Mouse (Mus musculus) embryonic facial prominence, embryonic 14.5 days (tissue): Measurements from ENCODE around the gene Ppp1r3g. TPM values are rescaled to one million over a fixed set of nuclear protein-coding genes. Genes with fewer than 3 reads are reported as not detected.

Experiments used
- ATAC-seq: fragments of 200-750 bp; cut with Nextera tagmentation; 2 replicates; pipeline ENCODE4 v1.8.0; 2017; ENCODE audit warnings: low read depth, moderate number of reproducible peaks, moderate TSS enrichment
- DNase-seq: peaks from one replicate; pipeline ENCODE4 v3.0.0-alpha.2; 2015; ENCODE audit warnings: low spot score
- H3K27ac ChIP-seq: fragments of 300-500 bp; sonication (generic); replicated peaks from 2 replicates; pipeline ENCODE4 v1.5.1; 2014; ENCODE audit warnings: low read depth, mild to moderate bottlenecking, low read length, moderate library complexity
- H3K27me3 ChIP-seq: fragments of 300-500 bp; sonication (generic); replicated peaks from 2 replicates; pipeline ENCODE4 v1.6.1; 2014; ENCODE audit warnings: low read length; ENCODE audit not compliant: control insufficient read depth, insufficient read depth
- H3K36me3 ChIP-seq: fragments of 300-500 bp; sonication (generic); 2 replicates; pipeline ENCODE4 v1.6.1; 2014; ENCODE audit warnings: low read length, mixed read lengths; ENCODE audit not compliant: control insufficient read depth, insufficient read depth
- H3K4me1 ChIP-seq: fragments of 300-500 bp; sonication (generic); 2 replicates; pipeline ENCODE4 v1.6.1; 2014; ENCODE audit warnings: antibody characterized with exemption, low read length; ENCODE audit not compliant: control insufficient read depth, insufficient read depth
- H3K4me2 ChIP-seq: fragments of 300-500 bp; sonication (generic); 2 replicates; pipeline ENCODE4 v1.6.1; 2014; ENCODE audit warnings: low read depth, mild to moderate bottlenecking, low read length, moderate library complexity, mixed read lengths
- H3K4me3 ChIP-seq: fragments of 300-500 bp; sonication (generic); 2 replicates; pipeline ENCODE4 v1.5.1; 2014; ENCODE audit warnings: low read depth, mild to moderate bottlenecking, low read length
- H3K9ac ChIP-seq: fragments of 300-500 bp; sonication (generic); 2 replicates; pipeline ENCODE4 v1.6.1; 2014; ENCODE audit warnings: low read depth, mild to moderate bottlenecking, low read length, moderate library complexity, mixed read lengths
- H3K9me3 ChIP-seq: fragments of 300-500 bp; sonication (generic); 2 replicates; pipeline ENCODE4 v1.6.1; 2016; ENCODE audit warnings: low read length; ENCODE audit not compliant: control insufficient read depth
- WGBS: fragments of 180-500 bp; shearing (Covaris S2); extraction: QIAGEN DNeasy Blood & Tissue Kit; methylation state at CpG from one replicate; pipeline ENCODE4 v1.1.7; 2014; 5-methylcytosine and 5-hydroxymethylcytosine counted together
- polyA plus RNA-seq: library from polyadenylated mRNA; unstranded; fragments of >200 nt; fragmentation: Nextera tagmentation; extraction: Ambion mirVana; gene quantifications from 2 replicates; pipeline ENCODE4 v1.2.1, GENCODE M21; 2014

Ppp1r3g gene
- polyA plus RNA-seq, 1 experiment from 2014 or later: 0.46 TPM

- WGBS: 60% methylated on average over 2 of the region's 2 CpGs
- no peak overlapping the region for H3K9ac ChIP-seq
- no peak overlapping the region for H3K4me3 ChIP-seq
- no peaks in the 10 kb centered on the region for H3K27me3 ChIP-seq
- no peak overlapping the region for H3K27ac ChIP-seq
- DNase-seq (no peak), ATAC-seq (no peak)
- no peaks in the 10 kb centered on the region for H3K4me1 ChIP-seq
- H3K9me3 ChIP-seq: no peaks in the 10 kb centered on the region
- H3K4me2 ChIP-seq: no peak overlapping the region
- H3K36me3 ChIP-seq: no peaks in the 10 kb centered on the region
Observed at GRCm38 (mm10) chr13:36009981-36010380, 51.3 kb downstream of the Ppp1r3g start.

GRCm38 (mm10) chr13:36015636-36016035 lies 57.0 kb downstream of the Ppp1r3g start:
- Histone ChIP-seq H3K4me2 (no peak overlapping the region), H3K9me3 (no peaks in the 10 kb centered on the region), H3K36me3 (no peaks in the 10 kb centered on the region), H3K9ac (no peak overlapping the region), H3K4me3 (no peak overlapping the region), H3K4me1 (no peaks in the 10 kb centered on the region), H3K27me3 (no peaks in the 10 kb centered on the region), H3K27ac (no peak overlapping the region)
- DNase-seq (no peak), ATAC-seq (no peak)
- WGBS: 67% methylated on average over 3 of the region's 3 CpGs

- no peaks in the 10 kb centered on the region for H3K27me3 ChIP-seq
- no peak for ATAC-seq
- 69% methylated on average over 2 of the region's 2 CpGs for WGBS
Observed at GRCm38 (mm10) chr13:36018017-36018416, 59.4 kb downstream of the Ppp1r3g start.

GRCm38 (mm10) chr13:36019309-36020274 lies 61.0 kb downstream of the Ppp1r3g start:
- DNase-seq (peak; percentile 95), ATAC-seq (peak; percentile 79)
- H3K36me3 ChIP-seq: no peaks in the 10 kb centered on the region
- WGBS: 54% methylated on average over 10 of the region's 10 CpGs
- H3K4me3 ChIP-seq: no peak overlapping the region
- H3K9me3 ChIP-seq: no peaks in the 10 kb centered on the region
- H3K9ac ChIP-seq: no peak overlapping the region
- no peaks in the 10 kb centered on the region for H3K4me1 ChIP-seq
- H3K27ac ChIP-seq: no peak overlapping the region; the same call in 1 of the 2 replicates
- no peaks in the 10 kb centered on the region for H3K27me3 ChIP-seq
- H3K4me2 ChIP-seq: no peak overlapping the region

More at GRCm38 (mm10) chr13:36018017-36018416, 59.4 kb downstream of the Ppp1r3g start:
- Histone ChIP-seq H3K27ac (no peak overlapping the region), H3K9ac (no peak overlapping the region), H3K36me3 (no peaks in the 10 kb centered on the region), H3K4me2 (no peak overlapping the region), H3K4me1 (no peaks in the 10 kb centered on the region), H3K9me3 (no peaks in the 10 kb centered on the region), H3K4me3 (no peak overlapping the region)
- no peak for DNase-seq

Other genes with a start within 250 kb of the Ppp1r3g start
- gene Rpp40, start 52.5 kb upstream of the Ppp1r3g start, polyA plus RNA-seq: 18.6 and 20.0 TPM in 2 replicates
- gene Fars2, start 158.6 kb downstream of the Ppp1r3g start, polyA plus RNA-seq: 32.5 and 37.8 TPM in 2 replicates
- gene Lyrm4, start 158.7 kb downstream of the Ppp1r3g start, polyA plus RNA-seq: 22.7 and 24.8 TPM in 2 replicates